Mouse (Mus musculus) layer of hippocampus, postnatal 10 days (tissue): ENCODE results near the gene Car9. TPM values are rescaled to one million over a fixed set of nuclear protein-coding genes. Genes with fewer than 3 reads are reported as not detected.
A peak's percentile ranks its signal among the peaks of the same experiment; 100 is the strongest.

Experiments
- DNase-seq, 2 experiments: peaks; one replicate each; pipeline ENCODE4 v3.0.0; 2021; ENCODE audit warnings: low spot score in 2 of 2
- total RNA-seq, 2 experiments: library from RNA; stranded (reverse); gene quantifications; 2 replicates each; pipeline ENCODE4 v1.2.3; 2021

Car9 gene
- total RNA-seq, 2 experiments from 2014 or later: 0.54 to 1.7 TPM

- peak; percentile 90 to 92 for DNase-seq
Measured at GRCm38 (mm10) chr4:43561997-43562768, 55.4 kb downstream of the Car9 start, which contains the start of the genes Creb3 and Tln1. Gene Creb3 (plus strand): TSS chr4:43562332. Gene Tln1 (minus strand): TSS chr4:43562691.

- DNase-seq: no peak
Measured at GRCm38 (mm10) chr4:43562769-43563600, 56.2 kb downstream of the Car9 start.

Other genes with a start within 250 kb of the Car9 start
- gene Atp8b5, start 239.8 kb upstream of the Car9 start, total RNA-seq: under 1 TPM; 0.29 to 0.55 TPM
- 100 to 1,000 TPM; 126 to 129 TPM for gene Rusc2, start 125.0 kb upstream of the Car9 start, total RNA-seq
- gene Fam166b, start 77.8 kb upstream of the Car9 start, total RNA-seq: 1 to 10 TPM in 1 of 2 experiments, under 1 TPM in 1; 0.98 to 2.6 TPM
- gene Tesk1, start 65.0 kb upstream of the Car9 start, total RNA-seq: 10 to 100 TPM; 70.3 to 72.1 TPM
- gene Cd72, start 52.3 kb upstream of the Car9 start, total RNA-seq: not detected
- gene Sit1, start 23.2 kb upstream of the Car9 start, total RNA-seq: not detected
- gene Ccdc107, start 14.1 kb upstream of the Car9 start, total RNA-seq: 10 to 100 TPM; 30.2 to 35.7 TPM
- 1 to 10 TPM; 1.2 to 1.8 TPM for gene Arhgef39, start 7.3 kb upstream of the Car9 start, total RNA-seq
- gene Tpm2, start 16.8 kb downstream of the Car9 start, total RNA-seq: 1 to 10 TPM; 5.0 to 7.4 TPM
- gene Creb3, start 55.4 kb downstream of the Car9 start, total RNA-seq: 10 to 100 TPM; 65.9 to 75.4 TPM
- gene Tln1, start 55.7 kb downstream of the Car9 start, total RNA-seq: 10 to 100 TPM; 54.4 to 69.7 TPM
- 10 to 100 TPM; 46.2 to 53.6 TPM for gene Rgp1, start 71.7 kb downstream of the Car9 start, total RNA-seq
- gene Gba2, start 71.9 kb downstream of the Car9 start, total RNA-seq: 10 to 100 TPM; 56.8 to 57.7 TPM
- gene Msmp, start 77.5 kb downstream of the Car9 start, total RNA-seq: not detected
- 10 to 100 TPM; 47.8 to 49.0 TPM for gene Npr2, start 125.0 kb downstream of the Car9 start, total RNA-seq
- 1 to 10 TPM; 2.1 to 2.3 TPM for gene Spag8, start 146.6 kb downstream of the Car9 start, total RNA-seq
- 10 to 100 TPM; 30.9 to 34.0 TPM for gene Hint2, start 149.5 kb downstream of the Car9 start, total RNA-seq
- gene Tmem8b, start 162.0 kb downstream of the Car9 start, total RNA-seq: 10 to 100 TPM; 49.4 to 50.5 TPM
- 1 to 10 TPM in 1 of 2 experiments, under 1 TPM in 1; 0.53 to 1.0 TPM for gene Fam221b, start 162.2 kb downstream of the Car9 start, total RNA-seq
- gene Olfr70, start 193.8 kb downstream of the Car9 start, total RNA-seq: not detected
- gene Olfr71, start 203.3 kb downstream of the Car9 start, total RNA-seq: not detected
- gene Hrct1, start 220.2 kb downstream of the Car9 start, total RNA-seq: under 1 TPM; 0.45 to 0.48 TPM
- gene Spaar, start 223.1 kb downstream of the Car9 start, total RNA-seq: under 1 TPM; 0.39 to 0.40 TPM